Mouse (Mus musculus) CD8-positive naive resting alpha-beta T cell, adult 57 days (primary cell): ENCODE results near the gene Glyatl3. TPM values are rescaled to one million over a fixed set of nuclear protein-coding genes. Genes with fewer than 3 reads are reported as not detected.

ENCODE experiments used
- total RNA-seq: library from RNA; stranded (reverse); gene quantifications from one replicate; pipeline ENCODE4 v1.2.4, GENCODE M21; 2023

The Glyatl3 gene
- not detected for total RNA-seq

GRCm38 (mm10) chr17:40914250-40914649, at the start of gene Glyatl3:
Gene Glyatl3 (minus strand): TSS chr17:40914350.

GRCm38 (mm10) chr17:40934420-40935231, 20.5 kb upstream of the Glyatl3 start, which contains the start of the genes Mut and Cenpq:
Gene Mut (plus strand): TSS chr17:40934685.
Gene Cenpq (minus strand): TSS chr17:40935047.

GRCm38 (mm10) chr17:40879924-40880691, 34.0 kb downstream of the Glyatl3 start, which contains the start of gene 9130008F23Rik:
Gene 9130008F23Rik (minus strand): TSS chr17:40880559.

Other genes starting within 250 kb of the Glyatl3 start
- not detected for gene Esp1, start 187.2 kb downstream of the Glyatl3 start, total RNA-seq
- not detected for gene Crisp2, start 107.3 kb downstream of the Glyatl3 start, total RNA-seq
- not detected for gene Rhag, start 103.2 kb downstream of the Glyatl3 start, total RNA-seq
- gene 9130008F23Rik, start 33.8 kb downstream of the Glyatl3 start, total RNA-seq = not detected
- 16.9 TPM for gene Mut, start 20.3 kb upstream of the Glyatl3 start, total RNA-seq
- gene Cenpq, start 20.7 kb upstream of the Glyatl3 start, total RNA-seq = 42.4 TPM